Mouse (Mus musculus) adrenal gland, postnatal 0 days (tissue): ENCODE results near the gene Gcsam. TPM values are rescaled to one million over a fixed set of nuclear protein-coding genes. Genes with fewer than 3 reads are reported as not detected.

Experiments used
- polyA plus RNA-seq: library from polyadenylated mRNA; unstranded; fragments of >200 nt; fragmentation: Nextera tagmentation; extraction: Ambion mirVana; gene quantifications from 2 replicates; pipeline ENCODE4 v1.2.1, GENCODE M21; 2015

Gene Gcsam
- polyA plus RNA-seq = 0.41 and 0.69 TPM in 2 replicates

GRCm38 (mm10) chr16:45610267-45610666 lies at the start of gene Gcsam:
Gcsam (plus strand) TSS chr16:45610380.

GRCm38 (mm10) chr16:45653934-45654332 lies 43.8 kb downstream of the Gcsam start, which contains the start of gene BC016579:
BC016579 (minus strand) TSS chr16:45654068.

Other genes starting within 250 kb of the Gcsam start
- 169 and 332 TPM in 2 replicates for gene Cd200, start 201.3 kb upstream of the Gcsam start, polyA plus RNA-seq
- gene Gm609, start 117.4 kb upstream of the Gcsam start, polyA plus RNA-seq = 0.10 TPM in 1 of 2 replicates, not detected in the other
- 0.21 and 0.24 TPM in 2 replicates for gene Gm17783, start 78.3 kb upstream of the Gcsam start, polyA plus RNA-seq
- gene Slc9c1, start 75.1 kb upstream of the Gcsam start, polyA plus RNA-seq = not detected in 2 replicates
- 0.08 and 0.16 TPM in 2 replicates for gene BC016579, start 43.7 kb downstream of the Gcsam start, polyA plus RNA-seq
- 0.10 and 0.25 TPM in 2 replicates for gene Tmprss7, start 83.3 kb downstream of the Gcsam start, polyA plus RNA-seq
- gene Tagln3, start 114.2 kb downstream of the Gcsam start, polyA plus RNA-seq = 42.8 and 105 TPM in 2 replicates
- gene Abhd10, start 132.6 kb downstream of the Gcsam start, polyA plus RNA-seq = 35.5 and 49.3 TPM in 2 replicates